Mouse (Mus musculus) testis, postnatal 14 days (tissue): ENCODE measurements at regions not wholly inside any gene's neighbourhood (a gene's known extent, or its start where the extent isn't known, plus 50 kb on each side); places are given as distances from the start of the nearest gene placed in this dataset.

ENCODE experiments used
- DNase-seq: peaks from one replicate; pipeline ENCODE4 v3.0.0; 2021; ENCODE audit warnings: low spot score

DNA sequence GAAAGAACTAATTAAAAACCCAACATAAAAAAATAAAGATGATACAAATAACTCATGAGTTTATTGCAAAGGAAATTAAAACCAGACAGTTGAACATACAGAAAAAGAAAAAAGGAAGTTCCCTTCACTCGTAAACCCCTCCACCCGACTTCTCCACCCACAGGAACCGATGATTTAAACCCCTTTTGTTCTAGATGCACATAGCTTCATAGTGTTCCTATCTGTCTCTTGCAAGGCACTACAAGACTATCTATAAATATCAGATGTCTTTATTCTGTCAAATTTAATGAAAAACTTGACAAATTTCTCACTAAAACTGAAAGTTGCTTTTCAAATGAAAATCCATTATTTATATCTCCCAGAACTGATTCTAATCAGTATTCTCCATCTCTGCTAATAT, 100.2 kb downstream of the Kctd12 start:
- DNase-seq, result no peak

DNA sequence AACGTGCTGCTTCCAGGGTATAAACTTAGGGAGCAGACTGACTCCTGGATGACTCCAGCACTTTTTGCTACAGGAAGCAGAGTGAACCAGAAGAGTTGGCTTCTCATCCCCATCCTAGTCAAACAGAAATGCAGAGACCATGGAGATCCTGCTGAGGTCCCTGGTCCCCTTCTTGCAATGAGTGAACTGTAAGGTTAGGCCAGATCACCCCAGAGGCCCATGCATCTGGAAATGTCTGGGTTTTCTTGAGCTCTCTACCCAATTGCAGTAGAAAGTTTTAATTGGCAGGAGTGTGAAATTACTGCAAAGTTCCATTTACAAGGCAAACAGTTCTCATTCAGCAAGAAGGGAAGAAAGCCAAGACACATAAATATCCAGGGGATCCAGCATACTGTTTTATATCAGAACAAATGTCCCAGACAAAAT, 101.8 kb downstream of the Kctd12 start:
- DNase-seq, result no peak

DNA sequence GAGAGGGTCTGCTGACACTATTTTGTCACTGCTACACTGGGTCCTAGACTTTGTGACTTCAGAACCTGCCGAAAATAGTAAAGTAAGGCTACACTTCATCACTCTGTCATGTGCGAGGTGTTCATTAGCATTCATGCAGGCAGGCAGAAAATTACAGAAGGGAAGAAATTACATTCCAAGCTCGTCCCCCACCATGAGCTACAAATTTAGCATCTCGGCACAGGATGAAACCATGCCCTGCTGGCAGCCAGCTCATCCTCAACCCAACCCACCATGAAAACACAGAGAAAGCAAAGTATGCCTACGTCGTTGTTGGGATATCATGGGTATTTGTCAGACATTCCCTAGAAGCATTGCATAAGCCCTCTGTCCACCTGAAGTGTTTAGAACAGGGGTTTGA, 103.9 kb downstream of the Kctd12 start:
- DNase-seq, result no peak

DNA sequence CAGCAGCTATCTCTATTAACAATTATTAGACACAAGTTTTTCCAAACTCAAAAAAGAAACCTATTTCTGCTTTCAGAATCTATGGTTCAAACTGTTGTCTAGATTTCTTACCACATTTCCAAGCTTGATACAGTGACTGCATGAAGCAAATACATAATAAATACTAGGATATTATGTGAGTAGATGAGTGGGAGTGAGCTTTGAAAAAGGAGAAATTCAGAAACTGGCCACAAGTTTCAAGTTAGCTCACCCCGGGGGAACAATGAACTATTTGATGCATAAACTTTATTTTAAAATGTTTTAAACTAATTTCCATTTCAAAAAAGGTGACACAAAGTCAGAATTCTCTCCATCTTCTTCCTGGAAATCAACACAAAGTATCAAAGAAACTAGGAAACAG, 114.3 kb downstream of the Kctd12 start:
- no peak for DNase-seq

DNA sequence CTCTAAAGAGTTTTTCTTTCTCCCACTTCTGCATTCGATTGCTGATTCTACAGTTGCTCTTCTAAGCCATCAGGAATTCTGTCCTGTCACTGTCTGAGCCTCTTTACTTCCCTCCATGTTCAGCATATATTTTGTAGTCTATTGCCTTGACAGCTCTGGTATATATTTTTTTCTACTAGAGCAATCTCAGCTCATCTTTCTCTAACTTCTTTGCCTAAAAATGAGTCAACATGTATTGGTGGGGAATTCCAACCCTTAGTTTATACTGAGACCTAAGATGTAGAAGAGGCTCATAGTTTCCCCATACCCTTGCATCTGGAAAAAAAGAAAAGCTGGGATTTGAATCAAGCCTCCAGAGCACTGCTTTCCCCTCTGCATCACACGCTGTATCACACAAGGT, 114.7 kb downstream of the Kctd12 start:
- DNase-seq, result no peak

DNA sequence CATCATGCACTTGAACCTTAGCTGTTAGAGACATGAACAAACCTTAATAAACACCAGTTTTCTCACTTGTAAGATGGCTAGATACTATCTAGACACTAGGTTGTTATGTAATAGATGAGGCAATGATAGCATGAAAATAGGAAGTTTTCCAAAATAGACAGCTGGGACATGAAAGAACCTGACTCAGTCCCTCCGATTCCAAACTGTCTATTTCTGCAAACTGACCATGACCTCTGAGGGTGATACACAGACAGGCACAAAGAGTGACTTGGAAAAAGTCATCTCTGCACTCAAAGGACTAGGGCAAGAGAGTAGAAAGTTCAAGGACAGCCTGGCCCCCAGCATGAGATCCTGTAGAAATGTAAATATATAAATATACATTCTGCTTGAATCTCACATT, 115.9 kb downstream of the Kctd12 start:
- DNase-seq, result no peak

DNA sequence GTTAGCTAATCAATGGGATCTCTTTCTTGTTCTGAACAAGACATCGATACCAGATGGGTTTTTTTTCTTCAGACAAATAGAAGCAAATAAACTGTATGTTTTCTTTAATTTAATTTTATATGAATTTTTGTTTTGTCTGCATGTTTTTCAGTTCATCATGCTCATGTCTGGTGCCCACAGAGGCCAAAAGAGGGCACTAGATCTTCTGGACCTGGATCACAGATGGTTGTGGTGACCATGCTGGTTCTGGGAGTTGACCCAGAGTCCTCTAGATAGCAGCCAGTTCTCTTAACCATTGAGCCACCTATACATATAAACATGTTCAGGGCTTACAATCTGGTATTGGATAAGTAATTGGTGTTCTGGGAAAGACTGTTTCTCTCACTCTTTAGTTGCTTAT, 120.7 kb downstream of the Kctd12 start:
- no peak for DNase-seq

DNA sequence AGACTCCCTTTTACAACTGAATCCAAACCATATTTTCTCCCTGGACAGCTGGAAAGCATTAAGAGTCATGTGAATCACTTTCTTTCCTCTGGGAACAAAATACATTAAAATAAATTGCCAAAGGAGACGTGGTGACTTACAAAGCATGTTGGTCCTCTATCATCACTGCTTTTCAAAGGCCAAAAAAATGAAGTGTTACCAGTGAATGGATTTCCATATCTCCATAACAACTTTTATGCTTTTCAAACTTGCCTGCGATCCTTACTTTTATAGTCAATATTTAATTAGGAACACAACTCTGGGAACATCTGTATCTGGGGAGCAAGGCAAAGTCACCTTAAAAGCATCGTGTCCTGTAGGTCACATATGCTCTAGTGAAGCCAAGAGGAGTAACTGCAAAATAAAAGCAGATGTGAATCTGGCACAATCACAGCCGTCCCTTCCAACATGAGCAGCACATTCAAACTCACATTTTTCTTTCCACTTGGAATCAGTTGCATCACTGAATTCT, 123.0 kb downstream of the Kctd12 start:
- peak; percentile 12 for DNase-seq

DNA sequence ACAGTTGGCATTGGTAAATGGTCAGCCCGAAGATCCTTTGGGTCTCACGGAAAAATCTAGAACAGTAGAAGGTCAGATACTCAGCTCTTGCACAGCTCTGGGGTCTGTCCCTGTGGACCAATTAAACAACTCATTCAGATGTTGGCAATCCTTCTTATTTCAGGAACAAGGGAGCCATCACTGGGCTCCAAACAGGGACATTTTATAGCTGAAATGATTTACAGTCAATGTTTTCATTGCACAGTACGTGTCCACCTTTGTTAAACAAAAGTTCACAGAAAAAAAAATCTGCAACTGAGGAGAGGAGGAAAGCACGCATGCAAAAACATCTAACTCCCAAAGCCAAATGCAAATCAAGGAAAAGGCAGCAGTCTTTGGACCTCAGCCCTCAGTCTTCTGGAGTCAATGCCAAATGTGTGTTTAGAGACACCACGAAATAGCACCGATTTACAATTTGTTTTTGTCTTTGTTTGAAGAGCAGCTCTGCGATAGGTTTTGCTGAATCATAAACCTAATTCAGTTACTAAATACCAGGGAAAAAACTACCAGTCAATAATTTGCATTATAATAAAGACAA, 127.1 kb downstream of the Kctd12 start:
- no peak for DNase-seq

DNA sequence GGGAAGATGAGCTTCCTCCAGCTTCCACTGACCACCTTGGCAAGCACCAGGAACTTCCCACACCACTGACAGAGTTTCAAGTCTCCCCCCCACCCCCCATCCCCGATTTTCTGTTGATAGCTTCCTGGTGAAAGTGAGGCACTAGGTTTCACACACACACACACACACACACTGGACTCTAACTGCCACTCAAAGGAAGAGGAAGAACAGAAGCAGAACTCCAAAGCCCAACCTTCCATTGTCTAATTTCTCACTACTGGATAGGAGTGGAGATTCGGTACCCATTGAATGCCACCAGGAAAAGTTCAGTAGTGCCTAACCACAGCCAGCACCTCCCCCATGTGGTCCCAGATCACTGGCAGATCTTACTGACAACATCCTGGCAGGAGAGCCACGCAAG, 138.7 kb downstream of the Kctd12 start:
- no peak for DNase-seq

DNA sequence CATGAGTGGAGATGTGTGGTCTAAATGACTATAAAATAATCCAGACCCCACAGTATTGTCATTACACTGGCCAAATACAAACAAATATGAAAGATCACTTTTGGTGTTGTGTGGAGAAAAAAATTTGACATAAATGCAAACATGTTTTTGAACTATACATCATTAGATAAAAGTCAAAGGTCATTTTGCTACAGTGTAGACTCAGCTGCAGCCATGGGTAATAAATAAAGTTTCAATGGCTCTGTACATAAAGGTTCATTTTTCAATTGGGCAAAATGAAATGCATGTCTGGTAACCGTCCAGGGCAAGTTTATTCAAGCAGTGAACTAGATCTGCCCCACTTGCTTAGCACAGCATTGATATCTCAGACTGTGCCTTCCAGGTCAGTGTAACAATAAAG, 144.8 kb downstream of the Kctd12 start:
- DNase-seq, result no peak

DNA sequence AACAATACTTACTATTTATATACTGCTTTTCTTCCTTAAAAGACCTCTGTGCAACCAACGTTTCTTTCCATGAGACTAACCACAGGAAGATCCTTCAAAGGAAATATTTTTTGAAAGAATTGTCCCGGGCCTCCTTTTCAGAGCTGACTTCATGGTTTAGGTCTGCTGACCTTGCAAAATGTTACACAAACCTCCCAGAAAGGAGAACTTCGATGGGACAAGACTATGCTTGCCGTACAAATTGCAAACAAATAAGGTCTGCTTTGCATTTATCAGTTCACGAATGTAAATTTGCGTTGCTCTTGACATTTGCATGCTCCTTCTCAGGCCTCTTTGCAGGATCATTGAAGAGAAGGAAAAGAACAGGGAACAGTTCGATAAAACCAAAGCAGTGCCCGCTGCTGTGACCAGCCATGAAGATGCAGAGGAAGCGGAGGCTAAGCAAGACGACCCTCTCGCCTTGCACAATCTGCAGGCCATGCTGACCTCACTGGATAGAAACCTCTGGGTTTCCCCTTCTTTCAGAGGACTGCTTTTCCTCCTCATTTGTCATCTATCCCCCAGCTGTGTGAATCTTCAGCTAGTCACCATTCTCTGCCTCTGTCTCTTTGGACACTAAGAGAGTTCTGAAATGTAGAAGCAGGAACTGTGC, 147.2 kb downstream of the Kctd12 start:
- DNase-seq, result no peak

DNA sequence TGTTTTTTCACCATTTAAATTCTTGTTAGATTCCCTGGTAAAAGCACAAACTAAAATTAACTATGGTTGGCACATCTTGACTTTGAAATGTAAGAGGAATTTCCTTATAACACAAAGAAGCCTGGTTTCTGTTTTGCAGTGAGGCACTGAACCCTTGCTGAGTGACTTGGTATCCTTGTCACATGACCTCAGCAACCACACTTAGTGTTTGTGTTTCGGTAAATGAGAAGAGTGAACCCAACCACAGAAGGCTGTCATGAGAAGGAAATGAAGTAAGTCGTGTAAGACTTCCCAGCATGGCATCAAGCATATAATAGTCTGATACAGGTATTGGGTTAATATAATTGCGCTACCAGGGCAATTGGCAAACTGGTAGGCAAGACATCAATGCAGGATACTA, 154.0 kb downstream of the Kctd12 start:
- no peak for DNase-seq

DNA sequence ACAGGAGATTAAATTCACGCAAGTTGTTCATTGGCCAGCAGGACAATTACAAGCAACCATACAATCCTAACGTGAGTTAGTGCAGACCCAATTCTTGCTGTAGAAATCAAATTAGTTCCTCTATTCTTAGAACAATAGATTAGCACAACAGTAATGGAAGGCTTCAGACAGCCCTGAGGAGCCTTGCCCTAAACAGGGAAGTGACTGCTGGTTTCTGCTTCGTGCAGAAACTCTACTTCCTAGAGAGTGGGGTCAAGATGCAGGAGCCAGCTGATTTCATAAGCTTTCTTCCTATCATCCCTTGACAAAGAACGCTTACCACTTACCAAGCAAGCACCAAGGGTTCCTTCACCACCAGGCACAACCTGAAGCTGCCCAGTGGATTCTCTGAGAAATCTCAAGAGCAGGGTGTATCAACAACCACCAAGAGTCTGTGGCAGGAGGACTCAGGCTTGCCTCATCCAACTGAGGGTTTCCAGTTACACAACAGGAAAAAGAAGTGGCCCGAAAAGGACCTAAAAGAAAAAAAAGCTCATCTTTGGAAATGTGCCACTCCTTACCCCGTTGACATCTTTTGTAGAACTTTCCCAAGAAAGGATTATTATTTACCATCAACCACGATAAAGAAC, 154.6 kb downstream of the Kctd12 start:
- no peak for DNase-seq

DNA sequence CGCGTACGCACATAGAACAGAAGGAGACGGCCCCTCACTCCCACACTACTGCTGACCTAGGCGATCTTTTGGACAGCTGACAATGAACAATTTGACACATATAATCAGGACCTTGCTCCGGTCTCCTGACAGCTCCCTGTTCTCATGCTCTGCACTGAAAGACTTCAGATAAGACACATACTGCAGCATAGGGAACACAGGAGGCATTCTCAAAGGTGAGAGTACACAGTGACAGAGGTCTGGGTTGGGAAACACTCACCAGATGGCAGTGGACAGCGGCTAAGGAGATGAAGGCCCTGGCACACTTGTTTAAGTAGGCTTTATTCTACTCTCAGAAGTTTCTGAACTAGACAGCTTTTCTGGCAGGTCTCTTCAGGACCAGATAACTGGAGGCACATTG, 156.9 kb downstream of the Kctd12 start:
- DNase-seq, result peak; percentile 46

DNA sequence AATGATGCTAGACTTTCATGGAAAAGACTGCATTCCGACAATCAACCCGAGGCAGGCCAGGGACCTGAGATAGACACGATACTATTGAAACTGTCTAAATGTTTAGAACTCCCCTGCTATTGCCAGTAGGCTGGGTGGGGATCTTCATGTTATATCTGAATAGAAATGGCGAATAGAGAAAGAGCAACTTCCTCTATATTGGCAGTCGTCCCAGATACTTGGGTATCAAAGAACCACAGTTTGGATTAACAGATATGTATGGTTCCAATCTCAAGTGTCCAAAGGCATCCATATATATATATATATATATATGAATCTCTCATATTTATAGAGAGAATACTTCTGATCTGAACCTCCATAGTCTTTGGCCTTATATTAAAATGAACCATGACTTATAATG, 161.8 kb downstream of the Kctd12 start:
- DNase-seq, result no peak

DNA sequence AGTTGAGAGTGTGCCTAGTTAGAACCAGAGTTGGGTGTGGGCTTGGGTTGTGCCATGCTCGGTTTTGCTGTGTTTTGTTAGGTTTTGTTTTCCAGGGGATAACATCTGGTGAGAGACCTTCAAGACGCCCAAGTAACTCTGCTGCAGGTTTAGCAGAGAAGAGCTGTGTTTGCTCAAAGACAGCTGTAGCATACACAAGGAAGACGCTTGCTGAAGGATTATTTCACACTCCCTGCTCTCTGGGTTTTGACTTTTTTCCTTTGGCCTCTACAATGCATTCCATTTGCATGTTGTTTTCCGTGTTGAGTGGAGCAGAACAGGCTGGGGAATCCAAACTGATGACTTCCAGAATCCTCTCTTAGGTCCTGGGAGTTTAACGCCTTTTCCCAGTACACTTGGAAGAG, 170.8 kb downstream of the Kctd12 start:
- no peak for DNase-seq

DNA sequence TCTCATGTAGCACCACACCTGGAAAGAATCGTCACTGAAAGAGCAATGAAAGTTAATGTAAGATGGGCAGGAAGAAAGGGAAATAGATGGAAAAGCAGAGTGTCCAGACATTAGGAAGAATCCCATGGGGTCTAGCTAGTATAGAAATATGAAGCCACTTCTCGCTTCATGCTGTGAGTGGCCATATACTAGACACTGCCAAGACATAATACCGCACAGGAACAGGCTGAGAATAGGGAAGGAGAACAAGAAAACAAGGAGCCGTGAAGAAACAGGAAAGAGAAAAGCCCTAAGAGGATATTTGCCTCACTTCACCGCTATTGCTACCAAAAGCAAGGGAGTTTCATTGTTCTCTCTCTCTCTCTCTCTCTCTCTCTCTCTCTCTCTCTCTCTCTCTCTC, 171.4 kb downstream of the Kctd12 start:
- DNase-seq, result no peak

DNA sequence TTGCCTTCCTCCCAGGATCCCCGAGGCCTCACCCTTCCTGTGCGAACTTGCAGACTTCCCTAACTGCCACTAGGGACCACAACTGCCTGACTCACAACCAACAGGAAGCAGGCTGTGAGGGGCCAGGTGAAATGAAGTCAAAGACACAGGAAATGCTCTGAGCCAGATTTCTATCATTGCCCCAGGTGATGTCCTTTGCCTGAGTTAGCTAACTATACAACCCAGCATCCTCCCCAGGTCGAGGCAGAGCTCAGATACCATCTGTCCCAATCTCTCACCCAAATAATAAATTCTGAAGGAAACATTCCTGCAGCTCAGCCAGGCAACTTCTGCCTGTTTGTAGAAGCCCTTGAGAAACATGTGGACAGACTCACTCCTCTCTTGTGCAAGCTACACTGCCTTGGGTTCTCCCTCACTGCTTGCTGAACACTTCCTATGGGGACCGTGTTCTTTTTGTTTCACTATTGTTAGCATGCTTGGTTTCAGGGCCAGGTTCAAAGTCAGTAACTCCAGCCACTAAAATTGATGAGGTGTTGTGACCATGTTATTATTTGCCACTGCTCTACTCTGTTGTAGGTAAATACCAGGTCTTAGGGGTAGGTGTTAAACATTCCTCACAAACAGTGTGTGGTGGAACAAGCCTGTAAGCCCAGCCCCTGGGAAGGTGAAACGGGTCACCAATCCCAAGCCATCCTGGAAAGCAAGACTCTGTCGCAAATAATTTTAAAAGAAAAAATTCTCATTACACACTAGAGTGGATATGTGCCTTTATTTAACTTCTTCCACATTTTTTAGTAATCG, 172.1 kb downstream of the Kctd12 start:
- DNase-seq, result no peak

DNA sequence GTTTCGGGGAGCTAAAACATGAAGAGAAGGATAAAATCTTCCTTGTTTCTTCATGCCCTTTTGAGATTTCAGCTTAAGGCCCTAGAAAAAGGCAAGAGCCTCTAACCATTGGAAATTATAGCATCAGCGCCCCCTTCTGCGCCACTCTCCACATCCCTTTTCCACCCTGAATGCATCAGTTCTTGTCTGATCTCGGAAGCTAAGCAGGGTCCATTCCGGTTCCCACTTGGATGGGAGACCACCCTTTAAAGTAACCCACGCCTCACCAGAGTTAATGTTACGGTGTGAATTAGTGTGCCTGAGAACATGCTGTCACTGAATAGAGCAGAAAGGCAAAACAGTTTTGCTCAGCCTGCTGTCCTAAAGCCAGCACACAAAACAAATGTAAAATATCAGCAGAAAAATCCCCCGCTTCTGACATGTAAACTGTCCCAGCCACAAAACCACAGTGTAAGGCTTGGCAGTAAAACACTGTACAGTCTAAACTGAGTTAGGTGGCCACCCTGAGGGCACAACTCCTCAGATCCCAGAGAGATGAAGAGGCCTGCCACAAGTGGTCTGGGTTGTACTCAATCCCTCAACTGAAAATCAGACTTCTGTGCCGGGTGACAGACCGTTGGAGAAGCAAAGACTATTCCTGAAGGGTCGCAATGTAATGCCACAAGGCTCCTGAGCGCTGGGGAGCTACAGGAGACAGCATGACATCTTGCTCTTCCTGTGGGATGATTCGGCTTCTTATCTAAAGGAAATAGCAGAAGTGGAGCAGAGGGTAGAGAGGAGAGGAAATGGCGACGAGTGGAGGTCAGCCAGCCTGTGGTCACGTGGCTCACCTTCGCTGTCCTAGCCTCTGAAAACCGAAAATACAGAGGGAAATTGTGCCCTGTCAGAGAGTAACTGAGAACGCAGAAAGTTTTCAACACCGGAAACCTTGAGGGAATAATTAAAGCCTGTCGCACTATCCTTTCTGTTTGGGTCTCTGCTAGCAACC, 176.2 kb downstream of the Kctd12 start:
- no peak for DNase-seq

DNA sequence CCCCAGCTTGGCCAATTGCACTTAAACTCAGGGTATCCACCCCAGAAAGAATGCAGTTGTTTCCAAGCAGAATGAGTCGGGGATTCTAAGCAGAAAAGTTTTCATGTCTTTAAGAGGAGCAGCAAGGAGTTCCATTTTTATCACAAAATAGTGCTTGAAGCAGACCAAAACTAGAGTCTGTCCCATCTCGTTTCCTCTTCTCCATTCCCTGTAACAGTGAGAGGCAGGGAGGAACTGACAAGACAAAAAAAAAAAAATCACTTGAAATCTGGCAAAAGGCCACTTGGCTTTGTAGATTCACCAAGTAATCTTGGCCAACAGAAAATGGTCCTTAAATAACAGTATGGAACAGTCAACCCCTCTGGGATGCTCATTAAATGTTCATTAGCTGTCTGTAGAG, 186.8 kb downstream of the Kctd12 start:
- DNase-seq, result no peak

DNA sequence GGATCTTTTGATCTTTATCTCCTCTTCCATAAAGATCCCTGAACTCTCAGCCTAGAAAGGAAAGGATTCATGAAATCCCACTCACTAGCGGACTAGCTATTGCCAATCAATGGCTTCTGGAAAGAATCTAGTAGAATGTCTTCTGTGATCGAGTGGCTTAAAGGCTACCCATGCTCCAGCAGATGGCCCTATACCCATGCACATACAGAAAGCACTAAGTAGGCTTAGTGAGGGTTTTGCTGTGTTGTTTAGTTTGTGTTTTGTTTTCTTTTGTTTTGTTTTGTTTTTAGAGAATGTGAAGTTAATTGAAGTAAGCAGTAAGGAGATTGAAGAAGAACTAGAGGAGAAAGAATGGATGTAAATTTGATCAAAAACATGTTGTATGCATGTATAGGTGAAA, 187.5 kb downstream of the Kctd12 start:
- DNase-seq, result no peak
